Mouse (Mus musculus) ES-Bruce4 (cell line): ENCODE results near the gene Hivep1.

ENCODE experiments used
- CTCF ChIP-seq: IDR thresholded peaks from one replicate; pipeline ENCODE4 v1.8.1; 2011; ENCODE audit warnings: low read depth, low read length
- EP300 ChIP-seq: IDR thresholded peaks from 2 replicates; pipeline ENCODE4 v1.6.1; 2011; ENCODE audit warnings: low read depth, low read length; ENCODE audit not compliant: insufficient read depth

- TF ChIP-seq CTCF = no peak
- no peak for TF ChIP-seq EP300
Observed at GRCm38 (mm10) chr13:42095826-42096515, 44.1 kb downstream of the Hivep1 start.
